In the genomic region with DNA sequence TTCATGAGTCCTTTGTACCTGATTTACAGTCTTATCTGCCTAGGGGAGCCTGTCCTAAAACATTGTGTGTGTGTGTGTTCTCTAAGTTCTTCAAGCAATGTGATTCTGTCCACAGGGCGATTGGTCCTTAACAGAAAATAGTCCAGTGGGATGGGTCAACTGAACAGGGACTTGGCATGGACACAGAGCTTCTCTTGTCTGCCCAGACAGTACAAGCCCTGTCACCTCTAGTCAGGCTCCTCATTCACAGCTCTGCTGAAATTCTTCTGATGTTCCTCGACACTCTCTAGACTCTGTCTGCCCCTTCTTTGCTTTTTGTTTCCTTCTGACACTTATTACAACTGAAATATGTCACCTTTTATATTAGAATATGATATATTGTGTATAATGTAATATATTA, we compare ENCODE assay signal across 24 mouse cellular contexts.
"Had no signal": no experiment of that assay in that cellular context is flagged by ENCODE, and none has a peak within 500 bp of the region (broad histone marks: within the 10 kb centered on the region; RNA-seq: fewer than 3 reads in every experiment).

No protein-coding gene starts in this region.

- H3K4me1 ChIP-seq: heart, embryonic 10.5 days; heart, embryonic 12.5 days; intestine, embryonic 15.5 days; limb, embryonic 10.5 days; limb, embryonic 12.5 days; liver, embryonic 13.5 days had no signal

- H3K27ac ChIP-seq: gastrocnemius, adult 2 months; heart, embryonic 10.5 days; hindbrain, embryonic 13.5 days; intestine, embryonic 15.5 days; layer of hippocampus, adult 2 months; left cerebral cortex, adult 2 months; limb, embryonic 10.5 days; limb, embryonic 12.5 days; liver, embryonic 13.5 days had no signal

- H3K27me3 ChIP-seq: heart, embryonic 12.5 days; hindbrain, embryonic 13.5 days; intestine, embryonic 15.5 days; limb, embryonic 12.5 days; liver, embryonic 13.5 days had no signal

- H3K4me3 ChIP-seq: gastrocnemius, adult 2 months; heart, embryonic 10.5 days; heart, embryonic 12.5 days; hindbrain, embryonic 13.5 days; intestine, embryonic 15.5 days; layer of hippocampus, adult 2 months; left cerebral cortex, adult 2 months; limb, embryonic 10.5 days; limb, embryonic 12.5 days; liver, embryonic 13.5 days had no signal

- H3K36me3 ChIP-seq: heart, embryonic 10.5 days; heart, embryonic 12.5 days; hindbrain, embryonic 13.5 days; intestine, embryonic 15.5 days; limb, embryonic 10.5 days; limb, embryonic 12.5 days; liver, embryonic 13.5 days had no signal

- H3K9ac ChIP-seq: heart, embryonic 12.5 days; hindbrain, embryonic 13.5 days; intestine, embryonic 15.5 days; limb, embryonic 12.5 days; liver, embryonic 13.5 days had no signal

- DNase-seq: gastrocnemius, adult 2 months; gastrocnemius, postnatal 10 days; gastrocnemius, postnatal 25 days; heart, adult 18-20 months; heart, postnatal 10 days; heart, postnatal 4 days; kidney, adult 18-20 months; kidney, adult 8-10 months; kidney, postnatal 10 days; kidney, postnatal 25 days; kidney, postnatal 4 days; liver; liver, embryonic 13.5 days had no signal

- H3K9me3 ChIP-seq: heart, embryonic 10.5 days; heart, embryonic 12.5 days; hindbrain, embryonic 13.5 days; intestine, embryonic 15.5 days; limb, embryonic 10.5 days; limb, embryonic 12.5 days; liver, embryonic 13.5 days had no signal

- ATAC-seq: inflammation-experienced regulatory T-cells, adult 6 months; intestine, embryonic 15.5 days; intestine, postnatal 0 days had no signal

- H3K4me2 ChIP-seq: heart, embryonic 12.5 days; hindbrain, embryonic 13.5 days; intestine, embryonic 15.5 days; limb, embryonic 12.5 days; liver, embryonic 11.5 days; liver, embryonic 13.5 days had no signal
